Mouse (Mus musculus): ENCODE data around the gene Ttc7b. TPM values are rescaled to one million over a fixed set of nuclear protein-coding genes. Genes with fewer than 3 reads are reported as not detected.

Gene Ttc7b
- polyA plus RNA-seq, 1 experiment = 9.2 TPM

- Histone ChIP-seq H3K36me3 (ENCODE audit: control insufficient read depth, insufficient read depth) (peaks cover 6% of the 10 kb centered on the region), H3ac (ENCODE audit: control insufficient read depth, insufficient read length, low read depth) (no peak overlapping the region), H3K79me3 (ENCODE audit: low read depth) (no peaks in the 10 kb centered on the region), H3K4me3 (ENCODE audit: insufficient read depth, poor library complexity, severe bottlenecking) (no peak overlapping the region), H3K27me3 (ENCODE audit: control insufficient read depth, insufficient read depth, insufficient read length) (no peaks in the 10 kb centered on the region), H3K79me2 (ENCODE audit: control insufficient read depth, insufficient read depth) (no peaks in the 10 kb centered on the region)
- TF ChIP-seq FOSL1 (IDR thresholded peaks at IDR 0.05; ENCODE audit: insufficient read depth, low read length, poor library complexity, severe bottlenecking) (no peak), MAX (IDR thresholded peaks at IDR 0.05) (no peak), CEBPB (IDR thresholded peaks at IDR 0.05; ENCODE audit: low read depth) (no peak), MYOG (IDR thresholded peaks at IDR 0.05; ENCODE audit: control insufficient read depth, extremely low read depth, insufficient read length) (no peak), MYOD1 (IDR thresholded peaks at IDR 0.05; ENCODE audit: control insufficient read depth, insufficient read length, low read depth) (no peak), CTCF (IDR thresholded peaks at IDR 0.05; ENCODE audit: control insufficient read depth, insufficient read depth, insufficient read length) (no peak), USF1 (IDR thresholded peaks at IDR 0.05; ENCODE audit: low read depth) (no peak)
Observed at GRCm38 (mm10) chr12:100491967-100492611, 28.5 kb downstream of the Ttc7b start.

GRCm38 (mm10) chr12:100489799-100490198, 30.8 kb downstream of the Ttc7b start:
- no peaks in the 10 kb centered on the region for H3K36me3 ChIP-seq (ENCODE audit: control insufficient read depth, insufficient read depth)
- no peak overlapping the region for H3ac ChIP-seq (ENCODE audit: control insufficient read depth, insufficient read length, low read depth)
- no peak for TF ChIP-seq FOSL1 (IDR thresholded peaks at IDR 0.05; ENCODE audit: insufficient read depth, low read length, poor library complexity, severe bottlenecking)
- no peak for TF ChIP-seq USF1 (IDR thresholded peaks at IDR 0.05; ENCODE audit: low read depth)
- no peak for TF ChIP-seq MYOG (IDR thresholded peaks at IDR 0.05; ENCODE audit: control insufficient read depth, extremely low read depth, insufficient read length)
- TF ChIP-seq CEBPB (IDR thresholded peaks at IDR 0.05; ENCODE audit: low read depth) = no peak
- TF ChIP-seq MAX (IDR thresholded peaks at IDR 0.05) = no peak
- TF ChIP-seq CTCF (IDR thresholded peaks at IDR 0.05; ENCODE audit: control insufficient read depth, insufficient read depth, insufficient read length) = no peak
- TF ChIP-seq MYOD1 (IDR thresholded peaks at IDR 0.05; ENCODE audit: control insufficient read depth, insufficient read length, low read depth) = no peak
- no peak overlapping the region for H3K4me3 ChIP-seq (ENCODE audit: insufficient read depth, poor library complexity, severe bottlenecking)
- no peaks in the 10 kb centered on the region for H3K79me2 ChIP-seq (ENCODE audit: control insufficient read depth, insufficient read depth)
- no peaks in the 10 kb centered on the region for H3K79me3 ChIP-seq (ENCODE audit: low read depth)
- H3K27me3 ChIP-seq (ENCODE audit: control insufficient read depth, insufficient read depth, insufficient read length) = no peaks in the 10 kb centered on the region

GRCm38 (mm10) chr12:100488368-100488767, 32.3 kb downstream of the Ttc7b start:
- TF ChIP-seq MAX (IDR thresholded peaks at IDR 0.05) = no peak
- TF ChIP-seq CEBPB (IDR thresholded peaks at IDR 0.05; ENCODE audit: low read depth) = no peak
- TF ChIP-seq CTCF (IDR thresholded peaks at IDR 0.05; ENCODE audit: control insufficient read depth, insufficient read depth, insufficient read length) = no peak
- TF ChIP-seq MYOD1 (IDR thresholded peaks at IDR 0.05; ENCODE audit: control insufficient read depth, insufficient read length, low read depth) = no peak
- no peak for TF ChIP-seq USF1 (IDR thresholded peaks at IDR 0.05; ENCODE audit: low read depth)
- no peak for TF ChIP-seq FOSL1 (IDR thresholded peaks at IDR 0.05; ENCODE audit: insufficient read depth, low read length, poor library complexity, severe bottlenecking)
- no peak for TF ChIP-seq MYOG (IDR thresholded peaks at IDR 0.05; ENCODE audit: control insufficient read depth, extremely low read depth, insufficient read length)
- H3K4me3 ChIP-seq (ENCODE audit: insufficient read depth, poor library complexity, severe bottlenecking) = no peak overlapping the region
- H3K79me2 ChIP-seq (ENCODE audit: control insufficient read depth, insufficient read depth) = no peaks in the 10 kb centered on the region
- H3K27me3 ChIP-seq (ENCODE audit: control insufficient read depth, insufficient read depth, insufficient read length) = no peaks in the 10 kb centered on the region
- H3K79me3 ChIP-seq (ENCODE audit: low read depth) = no peaks in the 10 kb centered on the region
- no peak overlapping the region for H3ac ChIP-seq (ENCODE audit: control insufficient read depth, insufficient read length, low read depth)
- no peaks in the 10 kb centered on the region for H3K36me3 ChIP-seq (ENCODE audit: control insufficient read depth, insufficient read depth)

DNA sequence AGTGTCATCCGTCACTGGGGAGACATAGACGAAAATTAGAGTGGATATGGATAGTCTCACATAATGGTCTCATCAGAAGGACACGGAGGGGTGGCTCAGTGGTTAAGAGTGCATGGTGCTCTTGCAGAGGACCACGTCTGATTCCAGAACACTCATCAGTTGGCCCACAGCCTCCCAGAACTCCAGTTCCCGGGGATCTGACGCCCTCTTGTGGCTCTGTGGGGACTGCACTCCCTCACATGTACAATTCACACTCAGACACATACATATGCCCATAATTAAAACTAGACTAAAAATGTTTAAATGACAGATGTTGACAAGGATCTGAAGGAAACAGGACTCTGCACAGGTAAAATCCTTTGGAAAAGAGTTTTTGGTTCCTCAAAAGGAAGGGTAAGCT, 34.4 kb downstream of the Ttc7b start:
- Histone ChIP-seq H3K79me3 (ENCODE audit: low read depth) (no peaks in the 10 kb centered on the region), H3K79me2 (ENCODE audit: control insufficient read depth, insufficient read depth) (no peaks in the 10 kb centered on the region), H3K4me3 (ENCODE audit: insufficient read depth, poor library complexity, severe bottlenecking) (no peak overlapping the region), H3ac (ENCODE audit: control insufficient read depth, insufficient read length, low read depth) (no peak overlapping the region), H3K36me3 (ENCODE audit: control insufficient read depth, insufficient read depth) (no peaks in the 10 kb centered on the region), H3K27me3 (ENCODE audit: control insufficient read depth, insufficient read depth, insufficient read length) (no peaks in the 10 kb centered on the region)
- peak; percentile 12 for TF ChIP-seq CTCF (IDR thresholded peaks at IDR 0.05; ENCODE audit: control insufficient read depth, insufficient read depth, insufficient read length)
- TF ChIP-seq FOSL1 (IDR thresholded peaks at IDR 0.05; ENCODE audit: insufficient read depth, low read length, poor library complexity, severe bottlenecking) = no peak

DNA sequence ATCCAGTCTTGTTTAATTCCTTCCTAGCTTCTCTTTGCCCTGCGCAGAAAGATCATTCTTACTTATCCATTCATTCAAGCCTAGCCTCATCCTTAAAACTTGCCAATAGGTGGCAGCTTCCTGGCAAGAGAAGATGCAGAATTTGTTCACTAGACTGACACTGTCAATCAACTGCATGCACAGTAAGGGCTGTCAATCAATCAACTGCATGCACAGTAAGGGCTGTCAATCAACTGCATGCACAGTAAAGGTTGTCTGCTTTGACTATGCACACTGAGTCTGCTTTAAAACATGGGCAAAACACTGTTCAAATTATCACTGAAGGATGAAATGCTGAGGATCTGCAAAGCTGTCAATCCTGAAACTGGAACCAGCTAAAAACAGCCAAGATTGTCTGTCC, 37.6 kb downstream of the Ttc7b start:
- Histone ChIP-seq H3K79me3 (ENCODE audit: low read depth) (no peaks in the 10 kb centered on the region), H3K36me3 (ENCODE audit: control insufficient read depth, insufficient read depth) (no peaks in the 10 kb centered on the region), H3K79me2 (ENCODE audit: control insufficient read depth, insufficient read depth) (no peaks in the 10 kb centered on the region), H3K27me3 (ENCODE audit: control insufficient read depth, insufficient read depth, insufficient read length) (no peaks in the 10 kb centered on the region), H3K4me3 (ENCODE audit: insufficient read depth, poor library complexity, severe bottlenecking) (no peak overlapping the region), H3ac (ENCODE audit: control insufficient read depth, insufficient read length, low read depth) (no peak overlapping the region)
- TF ChIP-seq MYOG (IDR thresholded peaks at IDR 0.05; ENCODE audit: control insufficient read depth, extremely low read depth, insufficient read length) = no peak
- no peak for TF ChIP-seq CEBPB (IDR thresholded peaks at IDR 0.05; ENCODE audit: low read depth)
- TF ChIP-seq USF1 (IDR thresholded peaks at IDR 0.05; ENCODE audit: low read depth) = no peak
- TF ChIP-seq MAX (IDR thresholded peaks at IDR 0.05) = no peak
- no peak for TF ChIP-seq CTCF (IDR thresholded peaks at IDR 0.05; ENCODE audit: control insufficient read depth, insufficient read depth, insufficient read length)
- TF ChIP-seq MYOD1 (IDR thresholded peaks at IDR 0.05; ENCODE audit: control insufficient read depth, insufficient read length, low read depth) = no peak
- TF ChIP-seq FOSL1 (IDR thresholded peaks at IDR 0.05; ENCODE audit: insufficient read depth, low read length, poor library complexity, severe bottlenecking) = no peak

DNA sequence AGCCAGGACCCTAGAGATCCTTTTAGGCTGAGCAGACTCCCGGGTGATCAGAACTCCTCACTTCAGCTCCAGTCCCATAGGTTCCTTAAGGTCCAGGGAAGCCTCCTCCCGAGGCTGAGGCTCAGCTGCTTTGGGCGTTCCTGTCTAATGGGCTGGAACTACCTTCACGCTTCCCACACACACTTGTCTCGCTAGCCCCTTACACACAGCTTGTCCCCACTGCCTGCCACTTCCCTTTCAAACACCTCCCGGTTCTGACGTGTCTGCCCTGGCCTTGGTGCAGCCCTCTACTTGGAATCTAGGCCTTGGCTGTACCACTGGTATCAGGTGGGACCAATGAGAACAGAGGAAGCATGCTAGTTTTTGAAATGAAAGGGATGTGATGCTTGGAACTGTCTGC, 38.4 kb downstream of the Ttc7b start:
- H3K79me3 ChIP-seq (ENCODE audit: low read depth) = no peaks in the 10 kb centered on the region
- no peaks in the 10 kb centered on the region for H3K36me3 ChIP-seq (ENCODE audit: control insufficient read depth, insufficient read depth)
- TF ChIP-seq USF1 (IDR thresholded peaks at IDR 0.05; ENCODE audit: low read depth) (no peak), MAX (IDR thresholded peaks at IDR 0.05) (no peak), FOSL1 (IDR thresholded peaks at IDR 0.05; ENCODE audit: insufficient read depth, low read length, poor library complexity, severe bottlenecking) (no peak), MYOG (IDR thresholded peaks at IDR 0.05; ENCODE audit: control insufficient read depth, extremely low read depth, insufficient read length) (no peak), MYOD1 (IDR thresholded peaks at IDR 0.05; ENCODE audit: control insufficient read depth, insufficient read length, low read depth) (no peak), CEBPB (IDR thresholded peaks at IDR 0.05; ENCODE audit: low read depth) (no peak), CTCF (IDR thresholded peaks at IDR 0.05; ENCODE audit: control insufficient read depth, insufficient read depth, insufficient read length) (no peak)
- H3K79me2 ChIP-seq (ENCODE audit: control insufficient read depth, insufficient read depth) = no peaks in the 10 kb centered on the region
- H3ac ChIP-seq (ENCODE audit: control insufficient read depth, insufficient read length, low read depth) = no peak overlapping the region
- no peak overlapping the region for H3K4me3 ChIP-seq (ENCODE audit: insufficient read depth, poor library complexity, severe bottlenecking)
- no peaks in the 10 kb centered on the region for H3K27me3 ChIP-seq (ENCODE audit: control insufficient read depth, insufficient read depth, insufficient read length)

All from C2C12 (cell line).